Mouse (Mus musculus) kidney, embryonic 15.5 days (tissue): ENCODE measurements around the gene Bach2. TPM values are rescaled to one million over a fixed set of nuclear protein-coding genes. Genes with fewer than 3 reads are reported as not detected.

ENCODE experiments used
- ATAC-seq: fragments of 200-750 bp; cut with Nextera tagmentation; replicated peaks from 2 replicates; pipeline ENCODE4 v1.8.0; 2017; ENCODE audit warnings: moderate TSS enrichment; ENCODE audit not compliant: low FRiP score
- H3K27ac ChIP-seq: fragments of 300-500 bp; sonication (generic); 2 replicates; pipeline ENCODE4 v1.5.1; 2015; ENCODE audit warnings: mild to moderate bottlenecking, inconsistent platforms
- H3K27me3 ChIP-seq: fragments of 300-500 bp; sonication (generic); 2 replicates; pipeline ENCODE4 v1.6.1; 2015; ENCODE audit warnings: inconsistent platforms
- H3K36me3 ChIP-seq: fragments of 300-500 bp; sonication (generic); 2 replicates; pipeline ENCODE4 v1.6.1; 2015; ENCODE audit warnings: inconsistent platforms
- H3K4me1 ChIP-seq: fragments of 300-500 bp; sonication (generic); 2 replicates; pipeline ENCODE4 v1.6.1; 2015; ENCODE audit warnings: inconsistent platforms
- H3K4me2 ChIP-seq: fragments of 300-500 bp; sonication (generic); 2 replicates; pipeline ENCODE4 v1.6.1; 2015; ENCODE audit warnings: moderate library complexity, mild to moderate bottlenecking, inconsistent platforms
- H3K4me3 ChIP-seq: fragments of 300-500 bp; sonication (generic); replicated peaks from 2 replicates; pipeline ENCODE4 v1.5.1; 2015; ENCODE audit warnings: mild to moderate bottlenecking, inconsistent platforms
- H3K9ac ChIP-seq: fragments of 300-500 bp; sonication (generic); 2 replicates; pipeline ENCODE4 v1.6.1; 2015; ENCODE audit warnings: mild to moderate bottlenecking, inconsistent platforms
- H3K9me3 ChIP-seq: fragments of 300-500 bp; sonication (generic); replicated peaks from 2 replicates; pipeline ENCODE4 v1.6.1; 2016; ENCODE audit warnings: inconsistent platforms
- WGBS: fragments of 180-500 bp; shearing (Covaris S2); methylation state at CpG from one replicate; pipeline ENCODE4 v1.1.7; 2015; ENCODE audit warnings: mixed read lengths; 5-methylcytosine and 5-hydroxymethylcytosine counted together
- polyA plus RNA-seq: library from polyadenylated mRNA; unstranded; fragments of >200 nt; fragmentation: Nextera tagmentation; extraction: Ambion mirVana; gene quantifications from 2 replicates; pipeline ENCODE4 v1.2.1, GENCODE M21; 2015

The Bach2 gene
- polyA plus RNA-seq, 1 experiment from 2014 or later, result 8.8 TPM

GRCm38 (mm10) chr4:32504236-32504635 lies 265.6 kb downstream of the Bach2 start:
- Histone ChIP-seq H3K4me3 (no peak overlapping the region), H3K4me2 (no peak overlapping the region), H3K9me3 (no peaks in the 10 kb centered on the region), H3K9ac (no peak overlapping the region), H3K27me3 (no peaks in the 10 kb centered on the region), H3K4me1 (peaks cover 12% of the 10 kb centered on the region), H3K27ac (no peak overlapping the region), H3K36me3 (0 out of 2 replicates have a peak, but pooled peaks cover 11% of the 10 kb centered on the region)
- no peak for ATAC-seq
- WGBS, result 81% methylated on average over 11 of the region's 11 CpGs

- H3K4me2 ChIP-seq, result no peak overlapping the region
- peaks cover 12% of the 10 kb centered on the region for H3K4me1 ChIP-seq
- 0 out of 2 replicates have a peak, but pooled peaks cover 11% of the 10 kb centered on the region for H3K36me3 ChIP-seq
- ATAC-seq, result no peak
- H3K9me3 ChIP-seq, result no peaks in the 10 kb centered on the region
- no peaks in the 10 kb centered on the region for H3K27me3 ChIP-seq
- no peak overlapping the region for H3K27ac ChIP-seq
- H3K4me3 ChIP-seq, result no peak overlapping the region
- H3K9ac ChIP-seq, result no peak overlapping the region
- 90% methylated on average over 7 of the region's 7 CpGs for WGBS
Measured at GRCm38 (mm10) chr4:32506306-32506808, 267.8 kb downstream of the Bach2 start.

GRCm38 (mm10) chr4:32507041-32507440 lies 268.4 kb downstream of the Bach2 start:
- Histone ChIP-seq H3K4me2 (no peak overlapping the region), H3K9ac (no peak overlapping the region), H3K9me3 (no peaks in the 10 kb centered on the region), H3K4me1 (peaks cover 12% of the 10 kb centered on the region), H3K27me3 (no peaks in the 10 kb centered on the region), H3K27ac (no peak overlapping the region), H3K4me3 (no peak overlapping the region), H3K36me3 (0 out of 2 replicates have a peak, but pooled peaks cover 11% of the 10 kb centered on the region)
- ATAC-seq, result no peak
- WGBS, result 83% methylated on average over 6 of the region's 6 CpGs

GRCm38 (mm10) chr4:32508572-32508971 lies 270.0 kb downstream of the Bach2 start:
- Histone ChIP-seq H3K9ac (no peak overlapping the region), H3K27me3 (no peaks in the 10 kb centered on the region), H3K4me2 (no peak overlapping the region), H3K9me3 (no peaks in the 10 kb centered on the region), H3K4me1 (peaks cover 12% of the 10 kb centered on the region), H3K27ac (0 out of 2 replicates have a peak overlapping the region, but pooled peaks have one; percentile 1), H3K4me3 (no peak overlapping the region), H3K36me3 (0 out of 2 replicates have a peak, but pooled peaks cover 6% of the 10 kb centered on the region)
- ATAC-seq, result no peak
- WGBS, result 44% methylated on average over 2 of the region's 2 CpGs

DNA sequence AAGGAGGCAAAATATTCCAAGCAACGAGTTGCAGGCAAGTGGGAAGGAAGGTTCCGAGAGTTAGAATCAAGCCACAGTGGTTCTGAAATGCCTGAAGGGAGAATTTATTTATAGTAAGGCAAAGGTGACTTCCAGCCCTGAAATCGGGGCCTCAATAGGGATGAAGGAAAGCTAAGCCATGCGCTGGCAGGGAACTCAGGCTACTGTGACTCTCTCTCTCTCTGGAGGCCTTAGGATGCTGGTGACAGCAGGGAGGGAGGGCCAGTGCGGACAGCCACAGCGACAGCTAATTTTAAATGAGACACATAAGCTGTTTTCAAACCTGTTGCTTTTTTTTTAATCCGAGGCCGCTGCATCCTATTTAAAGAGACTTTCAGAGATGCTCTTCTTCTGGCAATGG lies 270.4 kb downstream of the Bach2 start:
- Histone ChIP-seq H3K9me3 (no peaks in the 10 kb centered on the region), H3K27ac (no peak overlapping the region), H3K36me3 (0 out of 2 replicates have a peak, but pooled peaks cover 4% of the 10 kb centered on the region), H3K4me2 (no peak overlapping the region), H3K4me3 (no peak overlapping the region), H3K27me3 (no peaks in the 10 kb centered on the region), H3K9ac (no peak overlapping the region), H3K4me1 (peaks cover 12% of the 10 kb centered on the region)
- WGBS, result 28% methylated on average over 8 of the region's 8 CpGs
- ATAC-seq, result no peak

DNA sequence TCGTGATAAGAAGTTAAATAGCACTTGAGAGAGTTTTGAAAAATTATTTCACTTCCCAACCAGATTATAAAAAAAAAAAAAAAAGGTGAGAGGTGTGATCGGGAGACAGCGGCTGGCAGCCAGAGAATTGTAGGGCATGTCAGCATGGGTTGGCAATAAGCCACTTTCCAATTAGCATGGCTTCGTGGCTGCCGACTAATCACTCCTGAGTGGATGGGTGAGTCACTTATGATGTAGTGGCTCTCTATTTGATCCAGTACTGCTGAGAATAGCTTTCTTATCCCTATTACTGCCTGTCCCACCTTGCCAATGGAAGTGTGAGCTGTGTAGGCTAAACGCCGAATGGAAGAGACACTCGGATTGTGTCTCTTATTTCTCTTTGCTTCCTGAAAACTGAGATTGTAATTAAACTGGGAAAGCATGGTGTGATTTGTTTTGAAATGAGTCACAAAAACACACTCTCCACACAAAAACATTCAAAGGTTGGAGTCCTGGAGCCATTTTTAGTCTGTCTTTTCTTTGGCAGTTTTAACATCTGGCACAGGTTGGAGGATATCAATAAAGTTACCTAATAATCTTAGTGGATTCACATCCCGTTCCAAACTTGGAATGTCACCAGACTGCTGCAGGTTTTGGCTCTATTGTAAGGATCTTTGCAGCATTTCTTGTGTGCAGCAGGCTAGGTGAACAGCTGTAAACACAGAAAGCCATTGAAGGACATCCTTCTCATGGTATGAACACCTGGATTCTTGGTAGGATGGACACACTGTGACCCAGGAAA lies 271.4 kb downstream of the Bach2 start:
- no peaks in the 10 kb centered on the region for H3K36me3 ChIP-seq
- WGBS, result 74% methylated on average over 9 of the region's 9 CpGs
- H3K9ac ChIP-seq, result no peak overlapping the region
- peaks cover 12% of the 10 kb centered on the region for H3K4me1 ChIP-seq
- no peak overlapping the region for H3K4me2 ChIP-seq
- no peak overlapping the region for H3K4me3 ChIP-seq
- no peak for ATAC-seq
- no peaks in the 10 kb centered on the region for H3K9me3 ChIP-seq
- H3K27ac ChIP-seq, result no peak overlapping the region
- H3K27me3 ChIP-seq, result no peaks in the 10 kb centered on the region

DNA sequence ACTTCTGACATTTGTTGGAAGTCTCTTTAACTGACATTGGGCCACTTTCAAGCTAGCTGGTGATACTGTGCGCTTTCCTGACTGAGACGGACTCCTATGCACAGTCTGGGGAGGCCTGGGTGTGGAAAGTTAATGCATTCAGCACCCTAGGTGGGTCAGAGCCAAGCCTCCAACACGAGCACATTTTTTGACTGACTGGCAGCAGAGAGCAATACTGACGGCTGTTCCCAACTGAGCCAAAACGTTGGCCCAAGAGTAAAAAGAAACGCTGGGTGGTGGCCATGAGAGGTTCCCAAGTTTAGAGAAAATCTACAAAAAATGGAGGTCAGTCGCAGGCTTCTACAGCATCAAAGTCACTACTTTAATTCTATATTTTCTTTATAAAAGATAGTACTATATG lies 272.3 kb downstream of the Bach2 start:
- Histone ChIP-seq H3K9me3 (no peaks in the 10 kb centered on the region), H3K4me3 (no peak overlapping the region), H3K27ac (no peak overlapping the region), H3K27me3 (no peaks in the 10 kb centered on the region), H3K9ac (no peak overlapping the region), H3K36me3 (no peaks in the 10 kb centered on the region), H3K4me1 (peaks cover 12% of the 10 kb centered on the region), H3K4me2 (no peak overlapping the region)
- 84% methylated on average over 7 of the region's 7 CpGs for WGBS
- ATAC-seq, result no peak

DNA sequence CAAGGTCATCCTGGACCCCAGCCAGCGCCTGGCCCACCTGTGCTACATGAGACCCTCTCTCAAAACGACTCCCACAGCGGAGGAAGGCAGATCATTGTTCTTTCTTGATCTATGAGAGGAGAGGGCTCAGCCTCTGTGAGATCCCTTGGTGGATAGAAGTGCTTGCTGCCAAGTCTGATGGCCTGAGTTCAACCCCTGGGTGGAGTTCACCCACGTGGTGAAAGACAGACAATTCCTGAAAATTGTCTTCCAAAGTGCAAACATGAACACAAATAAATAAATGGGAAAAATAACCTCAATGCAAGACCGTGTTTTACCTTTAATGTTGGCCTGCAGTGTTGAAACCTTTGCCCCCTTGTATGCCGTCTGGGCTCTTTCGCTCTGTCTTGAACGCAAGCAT lies 277.5 kb downstream of the Bach2 start:
- Histone ChIP-seq H3K4me2 (no peak overlapping the region), H3K27me3 (no peaks in the 10 kb centered on the region), H3K4me3 (no peak overlapping the region), H3K9ac (no peak overlapping the region), H3K36me3 (no peaks in the 10 kb centered on the region), H3K27ac (no peak overlapping the region), H3K9me3 (no peaks in the 10 kb centered on the region), H3K4me1 (peaks cover 16% of the 10 kb centered on the region)
- ATAC-seq, result no peak
- whole genome bisulfite sequencing, result 80% methylated on average over 8 of the region's 8 CpGs

DNA sequence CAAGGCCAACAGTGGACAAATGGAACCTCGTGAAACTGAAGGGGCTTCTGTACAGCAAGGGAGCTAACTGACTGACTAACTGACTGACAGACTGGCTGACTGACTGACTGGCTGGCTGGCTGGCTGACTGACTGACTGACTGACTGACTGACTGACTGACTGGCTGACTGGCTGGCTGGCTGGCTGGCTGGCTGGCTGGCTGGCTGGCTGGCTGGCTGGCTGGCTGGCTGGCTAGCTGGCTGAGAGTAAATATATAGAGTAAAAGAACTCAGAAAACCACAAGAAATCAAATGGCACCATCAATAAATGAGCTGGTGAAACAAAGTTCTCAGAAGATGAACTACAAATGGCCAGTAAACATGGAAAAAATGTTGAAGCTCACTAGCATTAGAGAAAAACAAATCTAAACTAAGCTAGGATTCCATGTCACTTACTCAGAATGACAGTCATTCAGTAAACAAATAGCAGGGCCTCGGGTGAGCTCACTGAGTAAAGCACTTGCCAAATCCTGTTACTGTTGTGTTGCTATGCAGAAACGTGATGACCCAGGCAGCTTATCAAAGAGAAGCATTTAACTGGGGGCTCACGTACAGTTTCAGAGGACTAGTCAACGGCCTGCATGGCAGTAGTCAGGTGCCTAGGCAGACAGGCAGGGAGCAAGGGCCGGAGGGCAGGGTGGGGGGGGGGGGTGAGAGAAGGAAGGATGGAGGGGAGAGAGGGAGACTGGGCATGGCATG lies 280.4 kb downstream of the Bach2 start:
- WGBS, result 74% methylated on average over 6 of the region's 6 CpGs
- Histone ChIP-seq H3K4me3 (no peak overlapping the region), H3K9me3 (no peaks in the 10 kb centered on the region), H3K4me1 (peaks cover 33% of the 10 kb centered on the region), H3K27ac (no peak overlapping the region), H3K27me3 (no peaks in the 10 kb centered on the region), H3K4me2 (no peak overlapping the region), H3K36me3 (no peaks in the 10 kb centered on the region), H3K9ac (no peak overlapping the region)
- no peak for ATAC-seq

DNA sequence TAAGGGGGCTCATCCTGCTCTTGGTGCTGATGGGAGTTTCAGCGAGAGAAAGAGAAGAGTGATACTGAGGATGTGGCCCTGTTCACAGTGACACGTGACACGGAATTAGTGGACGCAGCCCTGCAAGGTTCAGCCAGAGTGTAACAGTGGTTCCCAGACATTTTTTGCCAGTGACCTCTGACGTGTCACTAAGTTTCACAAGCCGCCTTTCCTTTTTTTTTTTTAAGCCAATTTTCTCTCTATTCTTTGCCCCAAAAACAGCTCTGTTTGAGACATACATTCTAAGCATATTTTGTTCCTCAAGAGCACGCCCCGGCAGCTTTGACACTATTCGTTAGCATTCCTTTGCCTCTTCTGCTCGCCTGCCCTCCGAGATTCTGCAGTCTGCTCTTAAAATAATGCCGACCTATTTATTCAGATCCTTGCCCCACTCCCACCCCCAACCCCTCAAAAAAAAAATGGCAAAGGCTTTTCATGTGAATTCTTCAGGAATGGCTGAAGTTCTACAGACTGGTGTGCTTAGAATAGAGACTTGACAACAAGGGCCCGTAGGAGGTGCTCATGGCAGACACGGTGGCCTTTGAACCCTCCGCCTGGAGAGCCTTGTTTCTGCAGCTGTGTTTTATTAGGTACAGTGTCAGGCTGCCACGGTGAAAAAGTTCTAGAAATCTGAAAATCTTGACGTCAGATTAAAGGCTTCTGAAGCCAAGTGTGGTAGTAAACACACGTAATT lies 282.2 kb downstream of the Bach2 start:
- Histone ChIP-seq H3K4me1 (peaks cover 44% of the 10 kb centered on the region), H3K4me2 (no peak overlapping the region), H3K4me3 (no peak overlapping the region), H3K9me3 (no peaks in the 10 kb centered on the region), H3K27me3 (no peaks in the 10 kb centered on the region), H3K36me3 (no peaks in the 10 kb centered on the region), H3K27ac (peak overlapping the region; percentile 67), H3K9ac (no peak overlapping the region)
- 40% methylated on average over 18 of the region's 18 CpGs for WGBS
- ATAC-seq, result 0 out of 2 replicates have a peak, but pooled peaks have one; percentile 38

DNA sequence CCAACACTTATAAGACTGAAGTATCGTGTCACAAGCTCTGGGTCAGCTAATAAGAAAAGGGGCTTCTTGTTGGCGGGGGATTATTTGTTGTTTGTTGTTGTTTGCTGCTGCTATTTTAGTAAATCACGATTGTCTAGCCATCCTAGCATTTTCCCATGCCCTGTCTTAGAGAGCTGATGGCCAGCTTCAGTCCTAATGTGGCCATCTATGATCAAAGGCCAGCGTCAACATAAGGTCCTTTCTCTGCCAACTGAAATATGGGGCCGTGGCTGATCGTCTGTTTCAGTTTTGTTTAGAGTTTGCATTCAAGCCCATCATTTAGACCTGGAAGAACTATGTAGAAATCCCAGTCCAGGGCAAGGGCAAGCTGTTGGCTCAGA lies 282.7 kb downstream of the Bach2 start:
- Histone ChIP-seq H3K9me3 (no peaks in the 10 kb centered on the region), H3K4me3 (no peak overlapping the region), H3K27me3 (no peaks in the 10 kb centered on the region), H3K36me3 (no peaks in the 10 kb centered on the region), H3K27ac (peak overlapping the region; percentile 67), H3K4me1 (peaks cover 44% of the 10 kb centered on the region), H3K4me2 (no peak overlapping the region), H3K9ac (no peak overlapping the region)
- 47% methylated on average over 6 of the region's 6 CpGs for WGBS
- no peak for ATAC-seq

GRCm38 (mm10) chr4:32522013-32522412 lies 283.4 kb downstream of the Bach2 start:
- Histone ChIP-seq H3K9ac (no peak overlapping the region), H3K4me1 (peaks cover 44% of the 10 kb centered on the region), H3K27ac (no peak overlapping the region), H3K4me3 (no peak overlapping the region), H3K27me3 (no peaks in the 10 kb centered on the region), H3K4me2 (no peak overlapping the region), H3K36me3 (no peaks in the 10 kb centered on the region), H3K9me3 (no peaks in the 10 kb centered on the region)
- WGBS, result 73% methylated on average over 2 of the region's 2 CpGs
- ATAC-seq, result no peak
